Mouse (Mus musculus) urinary bladder, postnatal 36 days (tissue): ENCODE data around the gene Gm9970.

Experiments
- DNase-seq, 2 experiments: peaks; one replicate each; pipeline ENCODE4 v3.0.0; 2022; ENCODE audit warnings: low spot score in 2 of 2, mixed read lengths in 1 of 2

Gm9970 gene

GRCm38 (mm10) chr5:31195671-31196070 is 45.4 kb downstream of the Gm9970 start:
- DNase-seq = no peak

DNA sequence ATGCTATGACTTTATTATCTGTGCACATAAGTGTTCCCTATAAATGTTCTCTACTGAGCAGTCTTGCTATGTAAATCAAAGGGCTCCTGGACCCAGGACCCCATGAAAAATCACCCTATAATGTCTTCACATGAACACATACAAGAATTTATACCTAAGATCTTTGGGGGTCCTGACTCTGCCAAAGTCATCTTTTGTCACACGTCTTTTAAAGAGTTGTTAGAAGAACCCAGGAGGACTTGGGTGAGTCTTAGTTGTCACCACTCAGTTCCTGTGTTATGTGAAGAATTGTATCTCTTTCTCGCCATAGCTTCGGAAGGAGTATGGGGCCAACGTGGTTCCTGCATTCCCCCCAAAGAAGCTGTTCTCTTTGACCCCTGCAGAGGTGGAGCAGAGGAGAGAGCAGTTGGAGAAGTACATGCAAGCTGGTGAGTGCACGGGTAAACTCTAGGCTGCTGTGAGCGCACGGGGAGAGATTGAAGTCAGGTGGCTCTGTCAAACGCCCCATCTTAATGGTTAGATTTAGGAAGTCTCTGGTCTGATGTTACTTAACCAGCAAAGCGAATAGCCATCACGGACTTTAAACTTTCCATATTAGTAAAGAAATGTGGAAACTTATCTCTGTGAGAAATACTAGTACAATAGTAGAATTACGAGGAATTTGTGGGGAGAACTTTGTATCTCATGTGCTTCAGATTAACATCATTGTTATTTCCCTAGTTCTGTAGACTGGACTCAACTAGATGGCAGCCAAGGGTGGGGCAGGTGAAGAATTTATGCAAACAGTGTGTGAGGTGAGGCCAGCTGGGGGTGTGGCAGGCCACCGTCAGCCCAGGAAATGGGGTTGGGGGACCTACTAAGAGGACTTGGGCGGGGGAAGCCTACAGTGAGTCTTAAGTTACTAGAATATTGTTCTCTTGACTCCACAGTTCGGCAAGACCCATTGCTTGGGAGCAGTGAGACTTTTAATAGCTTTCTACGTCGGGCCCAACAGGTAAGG is 46.2 kb downstream of the Gm9970 start:
- DNase-seq = no peak

DNA sequence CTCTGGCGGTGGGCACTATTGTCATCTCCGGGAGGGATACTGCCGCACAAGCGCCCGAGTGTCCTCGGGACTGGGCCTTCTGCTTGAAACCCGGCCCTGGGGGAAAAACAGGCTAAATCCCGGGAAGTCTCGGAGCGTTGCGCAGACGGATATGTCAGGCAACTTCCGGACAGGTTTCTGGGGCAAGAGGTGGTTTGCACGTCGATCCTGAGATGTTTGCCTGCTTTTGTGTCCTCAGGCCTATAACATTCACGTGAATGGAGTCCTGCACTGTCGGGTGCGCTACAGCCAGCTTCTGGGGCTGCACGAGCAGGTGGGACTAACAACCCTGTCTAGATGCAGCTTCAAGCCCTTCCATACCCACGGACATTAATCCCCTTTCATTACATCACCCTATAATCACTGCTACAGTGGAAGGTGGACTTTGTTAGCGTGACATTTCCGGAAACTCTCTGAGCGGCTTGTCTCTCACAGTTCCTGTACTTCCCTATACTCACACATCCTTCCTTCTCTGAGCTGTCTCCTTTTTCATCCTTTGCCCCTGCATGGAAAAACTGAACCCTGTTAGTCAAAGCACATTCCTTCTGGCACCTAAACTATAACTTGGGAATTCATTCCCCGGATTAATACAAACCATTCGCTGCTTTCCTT is 47.3 kb downstream of the Gm9970 start:
- DNase-seq = no peak

DNA sequence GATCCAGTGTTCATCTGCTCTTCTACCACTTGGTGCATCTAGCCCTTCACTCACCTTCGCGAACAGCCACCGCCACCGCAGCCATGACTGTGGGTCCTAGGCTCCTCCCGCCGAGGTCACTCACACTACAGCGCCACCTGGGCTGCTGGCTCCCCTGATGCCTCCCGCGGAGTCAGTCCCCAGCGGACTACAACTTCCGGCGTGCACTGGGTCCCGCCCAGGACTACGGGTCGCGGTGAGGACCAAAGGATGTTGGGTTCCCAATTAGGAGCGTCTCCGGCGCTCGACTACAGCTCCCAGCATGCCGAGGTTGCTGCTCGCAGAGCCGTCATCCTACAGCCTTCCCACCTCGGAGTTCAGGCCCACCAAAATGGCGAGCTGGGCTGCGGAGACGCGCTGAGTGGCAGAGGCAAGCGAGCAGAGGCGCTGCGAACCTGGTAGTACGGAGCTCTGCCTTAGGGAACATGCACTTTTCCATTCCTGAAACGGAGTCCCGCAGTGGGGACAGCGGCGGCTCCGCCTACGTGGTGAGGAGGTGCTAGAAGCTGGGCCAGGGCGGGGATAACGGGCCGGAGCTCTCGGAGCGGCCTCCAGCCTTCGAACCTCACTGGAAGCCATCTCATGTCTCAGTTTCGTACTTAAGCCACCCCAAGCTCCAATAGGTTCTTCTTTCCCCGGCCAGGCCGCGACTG is 47.9 kb downstream of the Gm9970 start, which contains the start of the genes Snx17 and Eif2b4:
Gene Snx17 (plus strand): TSS at position 289 of the 692 bp plus-strand sequence.
Gene Eif2b4 (minus strand): TSS at position 492 of the 692 bp plus-strand sequence.
- peak; percentile 99 to 100 for DNase-seq

DNA sequence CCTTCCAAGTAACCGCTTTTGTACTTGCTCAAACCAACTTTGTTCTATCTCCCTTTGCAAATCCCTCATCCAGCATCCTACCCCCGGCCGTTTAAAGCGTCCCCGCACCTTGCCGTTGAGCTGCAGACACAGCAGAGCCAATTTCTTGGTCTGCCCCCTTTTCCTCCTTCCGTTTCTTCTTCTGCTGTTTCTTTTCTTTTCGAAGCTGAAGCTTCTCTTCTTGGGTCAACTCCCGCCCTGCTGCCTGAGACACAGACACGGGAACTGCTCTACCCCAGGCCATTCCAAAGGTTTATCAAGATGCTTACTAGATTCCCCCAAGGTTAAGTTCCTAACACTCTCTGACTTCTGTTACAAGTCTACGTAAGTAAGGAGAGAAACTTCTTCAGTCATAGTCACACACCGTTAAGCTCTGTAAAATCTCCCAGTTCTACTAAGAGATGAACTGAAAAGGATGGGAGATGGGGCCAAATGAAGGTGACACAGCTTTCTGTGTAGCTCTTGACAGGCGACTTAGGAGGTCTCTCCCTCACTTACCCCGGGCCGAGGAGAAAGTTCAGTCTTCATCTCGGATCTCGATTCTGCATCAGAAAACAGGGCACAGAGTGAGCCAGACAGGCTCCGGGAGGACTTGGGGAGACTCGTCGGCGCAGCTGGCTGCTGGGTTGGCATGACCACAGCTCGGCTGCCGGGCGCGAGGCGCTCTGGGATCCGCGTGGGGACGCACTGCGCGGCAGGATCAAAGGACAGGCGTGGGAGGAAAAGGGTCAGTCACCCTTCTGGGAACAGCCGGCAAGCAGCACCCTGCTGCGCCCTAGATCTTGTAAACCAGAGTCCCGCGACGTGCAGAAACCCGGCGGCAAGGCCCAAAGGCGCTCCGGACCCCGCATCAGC is 48.7 kb downstream of the Gm9970 start:
- DNase-seq = no peak
